In the genomic region with DNA sequence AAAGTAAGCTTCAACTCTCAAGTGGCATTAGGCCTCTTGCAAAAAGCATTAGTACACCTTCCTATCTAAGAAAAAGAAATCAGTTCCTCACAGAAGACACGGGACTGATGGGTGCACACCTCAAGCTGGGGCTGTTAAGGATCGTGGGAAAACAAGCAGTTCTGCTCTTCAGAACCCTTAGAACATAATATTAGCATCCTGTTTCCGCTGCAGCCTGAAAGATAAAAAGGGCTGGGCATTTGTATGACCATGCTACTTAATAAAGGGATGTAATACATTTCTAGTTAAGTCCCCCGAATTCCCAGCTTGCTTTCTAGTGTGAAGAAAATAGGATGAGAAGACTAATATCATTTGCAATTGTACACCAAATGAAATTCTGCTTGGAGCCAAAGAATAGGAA, we compare ENCODE assay signal across 25 mouse cellular contexts.
"Had no signal": no experiment of that assay in that cellular context is flagged by ENCODE, and none has a peak within 500 bp of the region (broad histone marks: within the 10 kb centered on the region; RNA-seq: fewer than 3 reads in every experiment).

No protein-coding gene starts in this region.

- H3K36me3 ChIP-seq: forebrain, embryonic 15.5 days; heart, embryonic 10.5 days; heart, embryonic 12.5 days; heart, embryonic 15.5 days; hindbrain, embryonic 13.5 days; hindbrain, embryonic 15.5 days; kidney, embryonic 15.5 days; limb, embryonic 13.5 days; limb, embryonic 15.5 days had no signal

- DNase-seq: forebrain, postnatal 0 days; gastrocnemius, postnatal 14 days; gastrocnemius, postnatal 36 days; heart, adult 11 months; heart, postnatal 14 days; heart, postnatal 36 days; kidney, adult 11 months; kidney, adult 2 months; kidney, adult 9 months; kidney, postnatal 10 days; kidney, postnatal 36 days; layer of hippocampus, adult 9-11 months; layer of hippocampus, postnatal 36 days; left cerebral cortex, postnatal 4 days had no signal

- H3K4me2 ChIP-seq: forebrain, embryonic 15.5 days; heart, embryonic 12.5 days; heart, embryonic 15.5 days; hindbrain, embryonic 13.5 days; hindbrain, embryonic 15.5 days; kidney, embryonic 15.5 days; limb, embryonic 13.5 days; limb, embryonic 15.5 days had no signal

- H3K4me3 ChIP-seq: forebrain, embryonic 15.5 days; heart, embryonic 10.5 days; heart, embryonic 12.5 days; heart, embryonic 15.5 days; hindbrain, embryonic 13.5 days; hindbrain, embryonic 15.5 days; kidney, embryonic 15.5 days; limb, embryonic 13.5 days; limb, embryonic 15.5 days had no signal

- H3K9me3 ChIP-seq: forebrain, embryonic 15.5 days; heart, embryonic 10.5 days; heart, embryonic 12.5 days; heart, embryonic 15.5 days; hindbrain, embryonic 13.5 days; hindbrain, embryonic 15.5 days; kidney, embryonic 15.5 days; limb, embryonic 13.5 days; limb, embryonic 15.5 days had no signal

- H3K27me3 ChIP-seq: forebrain, embryonic 15.5 days; heart, embryonic 12.5 days; heart, embryonic 15.5 days; hindbrain, embryonic 13.5 days; hindbrain, embryonic 15.5 days; kidney, embryonic 15.5 days; limb, embryonic 13.5 days; limb, embryonic 15.5 days had no signal

- H3K27ac ChIP-seq: forebrain, embryonic 15.5 days; heart, embryonic 10.5 days; heart, embryonic 15.5 days; hindbrain, embryonic 13.5 days; hindbrain, embryonic 15.5 days; hindbrain, postnatal 0 days; kidney, embryonic 15.5 days; limb, embryonic 13.5 days; limb, embryonic 15.5 days had no signal

- H3K9ac ChIP-seq: forebrain, embryonic 15.5 days; forebrain, postnatal 0 days; heart, embryonic 12.5 days; heart, embryonic 15.5 days; hindbrain, embryonic 13.5 days; hindbrain, embryonic 15.5 days; kidney, embryonic 15.5 days; limb, embryonic 13.5 days; limb, embryonic 15.5 days had no signal

- H3K4me1 ChIP-seq: forebrain, embryonic 15.5 days; hindbrain, embryonic 13.5 days; hindbrain, embryonic 15.5 days; kidney, embryonic 15.5 days; limb, embryonic 13.5 days; limb, embryonic 15.5 days had no signal

- ATAC-seq: forebrain, embryonic 15.5 days; forebrain, postnatal 0 days; hindbrain, postnatal 0 days; intestine, embryonic 16.5 days had no signal
